Mouse (Mus musculus) liver, embryonic 15.5 days (tissue): ENCODE measurements around the gene Sema4a. TPM values are rescaled to one million over a fixed set of nuclear protein-coding genes. Genes with fewer than 3 reads are reported as not detected.

Experiments used
- ATAC-seq: fragments of 200-750 bp; cut with Nextera tagmentation; 2 replicates; pipeline ENCODE4 v1.8.0; 2017; ENCODE audit warnings: moderate number of reproducible peaks, mild to moderate bottlenecking, moderate library complexity; ENCODE audit not compliant: insufficient read depth
- H3K27ac ChIP-seq: fragments of 300-500 bp; sonication (generic); replicated peaks from 2 replicates; pipeline ENCODE4 v1.5.1; 2015; ENCODE audit warnings: mild to moderate bottlenecking, inconsistent platforms
- H3K27me3 ChIP-seq: fragments of 300-500 bp; sonication (generic); 2 replicates; pipeline ENCODE4 v1.6.1; 2015; ENCODE audit warnings: mild to moderate bottlenecking, inconsistent platforms
- H3K36me3 ChIP-seq: fragments of 300-500 bp; sonication (generic); replicated peaks from 2 replicates; pipeline ENCODE4 v1.6.1; 2015; ENCODE audit warnings: moderate library complexity, mild to moderate bottlenecking, inconsistent platforms
- H3K4me1 ChIP-seq: fragments of 300-500 bp; sonication (generic); replicated peaks from 2 replicates; pipeline ENCODE4 v1.6.1; 2015; ENCODE audit warnings: inconsistent platforms
- H3K4me2 ChIP-seq: fragments of 300-500 bp; sonication (generic); 2 replicates; pipeline ENCODE4 v1.6.1; 2015; ENCODE audit warnings: moderate library complexity, mild to moderate bottlenecking, inconsistent platforms
- H3K4me3 ChIP-seq: fragments of 300-500 bp; sonication (generic); replicated peaks from 2 replicates; pipeline ENCODE4 v1.5.1; 2015; ENCODE audit warnings: mild to moderate bottlenecking, inconsistent platforms
- H3K9ac ChIP-seq: fragments of 300-500 bp; sonication (generic); 2 replicates; pipeline ENCODE4 v1.6.1; 2015; ENCODE audit warnings: moderate library complexity, mild to moderate bottlenecking, inconsistent platforms
- H3K9me3 ChIP-seq: fragments of 300-500 bp; sonication (generic); replicated peaks from 2 replicates; pipeline ENCODE4 v1.6.1; 2016; ENCODE audit warnings: inconsistent platforms
- WGBS: fragments of 180-500 bp; shearing (Covaris S2); methylation state at CpG from one replicate; pipeline ENCODE4 v1.1.7; 2015; ENCODE audit warnings: mixed read lengths; ENCODE audit not compliant: insufficient replicate concordance; 5-methylcytosine and 5-hydroxymethylcytosine counted together
- polyA plus RNA-seq: library from polyadenylated mRNA; unstranded; fragments of >200 nt; fragmentation: Nextera tagmentation; extraction: Ambion mirVana; gene quantifications from 2 replicates; pipeline ENCODE4 v1.2.1, GENCODE M21; 2015

Sema4a gene
- 25.0 and 26.2 TPM in 2 replicates for polyA plus RNA-seq

GRCm38 (mm10) chr3:88460983-88461696 lies at the start of gene Sema4a:
Sema4a (minus strand) TSS chr3:88461182.
- H3K4me3 ChIP-seq: no peak within 1 kb of the TSS
- no peak within 1 kb of the TSS for H3K27ac ChIP-seq
- H3K4me2 ChIP-seq: no peak within 1 kb of the TSS
- peaks cover 54% of the 10 kb centered on the region for H3K27me3 ChIP-seq
- ATAC-seq: no peak
- no peak within 1 kb of the TSS for H3K9ac ChIP-seq
- WGBS: 44% methylated on average over 12 of the region's 12 CpGs
- no peaks in the 10 kb centered on the region for H3K9me3 ChIP-seq
- peaks cover 18% of the 10 kb centered on the region for H3K4me1 ChIP-seq
- no peaks in the 10 kb centered on the region for H3K36me3 ChIP-seq

GRCm38 (mm10) chr3:88509692-88510420 lies 48.9 kb upstream of the Sema4a start, which contains the start of gene Lmna:
Lmna (minus strand) TSS chr3:88509956.
- Histone ChIP-seq H3K9ac (peak within 1 kb of the TSS; percentile 53), H3K4me1 (peaks cover 67% of the 10 kb centered on the region), H3K27me3 (peaks cover 21% of the 10 kb centered on the region), H3K36me3 (no peaks in the 10 kb centered on the region), H3K4me3 (peak within 1 kb of the TSS; percentile 53), H3K27ac (peak within 1 kb of the TSS; percentile 78), H3K4me2 (peak within 1 kb of the TSS; percentile 87), H3K9me3 (no peaks in the 10 kb centered on the region)
- under 1% methylated on average over 31 of the region's 31 CpGs for WGBS
- ATAC-seq: peak; percentile 91

DNA sequence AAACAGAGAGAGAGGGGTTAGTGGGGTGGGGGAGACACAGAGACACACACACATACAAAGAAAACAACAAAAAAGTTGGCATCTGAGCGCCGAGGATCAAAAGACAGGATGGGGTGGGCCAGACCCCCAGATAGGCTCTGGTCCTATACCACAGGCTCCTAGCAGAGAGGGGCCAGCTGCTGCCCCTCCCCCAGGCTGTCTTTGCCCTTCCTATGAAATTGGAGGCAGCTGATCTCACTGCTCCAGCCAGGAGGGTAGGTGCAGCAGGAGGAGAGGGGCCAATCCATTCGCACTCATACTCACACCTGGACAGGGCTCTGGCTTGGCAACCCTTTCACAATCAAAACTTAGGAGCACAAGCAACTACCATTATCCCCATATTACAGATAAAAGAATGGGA lies 48.3 kb upstream of the Sema4a start:
- ATAC-seq: no peak
- Histone ChIP-seq H3K9ac (0 out of 2 replicates have a peak overlapping the region, but pooled peaks have one; percentile 53), H3K9me3 (no peaks in the 10 kb centered on the region), H3K27me3 (peaks cover 21% of the 10 kb centered on the region), H3K4me3 (peak overlapping the region; percentile 53), H3K36me3 (no peaks in the 10 kb centered on the region), H3K27ac (peak overlapping the region; percentile 78), H3K4me1 (peaks cover 64% of the 10 kb centered on the region), H3K4me2 (peak overlapping the region; percentile 87)
- 48% methylated on average over 3 of the region's 3 CpGs for WGBS

DNA sequence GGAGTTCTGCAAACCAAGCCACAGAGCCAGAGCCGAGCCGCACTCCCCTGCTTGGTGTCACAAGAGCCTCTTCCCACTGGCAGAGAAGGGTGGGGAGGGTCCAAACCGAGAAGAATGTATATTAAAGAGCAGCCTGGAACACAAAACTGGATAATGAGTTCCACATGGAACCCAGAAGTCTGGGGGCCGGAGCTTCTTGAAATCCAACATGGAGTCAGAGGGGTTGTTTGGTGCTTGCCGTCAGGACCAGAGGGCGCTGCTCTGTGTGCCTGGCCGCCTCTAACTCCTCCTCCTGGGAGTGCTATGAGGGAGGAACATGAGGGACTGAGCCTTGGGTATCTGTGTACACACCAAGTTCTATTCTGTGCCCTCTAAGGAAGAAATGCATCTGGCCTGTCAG lies 44.8 kb upstream of the Sema4a start:
- Histone ChIP-seq H3K27me3 (0 out of 2 replicates have a peak, but pooled peaks cover 5% of the 10 kb centered on the region), H3K4me1 (peaks cover 68% of the 10 kb centered on the region), H3K4me2 (no peak overlapping the region), H3K27ac (no peak overlapping the region; the same call in 1 of the 2 replicates), H3K9me3 (no peaks in the 10 kb centered on the region), H3K9ac (no peak overlapping the region), H3K4me3 (no peak overlapping the region), H3K36me3 (no peaks in the 10 kb centered on the region)
- 54% methylated on average over 7 of the region's 7 CpGs for WGBS
- ATAC-seq: no peak

DNA sequence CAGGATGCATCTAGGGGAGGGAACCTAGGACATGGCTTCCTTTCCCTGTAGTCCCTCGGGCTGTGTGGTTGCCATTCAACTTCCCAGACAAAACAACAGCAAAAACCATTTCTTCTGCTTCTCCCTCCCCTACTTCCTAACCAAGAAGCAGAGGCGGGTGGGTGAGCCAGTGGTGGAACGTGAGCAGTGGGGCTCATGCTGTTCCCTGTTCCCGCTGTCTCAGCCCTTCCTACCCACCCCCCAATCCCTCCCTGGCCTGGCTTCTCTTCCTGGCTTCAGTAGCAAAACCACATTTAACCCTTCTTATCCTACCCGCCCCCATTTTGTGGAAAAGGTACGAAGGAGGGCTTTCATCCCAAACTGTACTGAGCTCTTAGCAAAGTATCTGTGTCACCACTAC lies 44.1 kb upstream of the Sema4a start:
- Histone ChIP-seq H3K9ac (no peak overlapping the region), H3K4me2 (no peak overlapping the region), H3K4me3 (no peak overlapping the region), H3K27me3 (0 out of 2 replicates have a peak, but pooled peaks cover 5% of the 10 kb centered on the region), H3K36me3 (peaks cover 2% of the 10 kb centered on the region; the same call in 1 of the 2 replicates), H3K27ac (no peak overlapping the region), H3K4me1 (peaks cover 68% of the 10 kb centered on the region), H3K9me3 (no peaks in the 10 kb centered on the region)
- WGBS: 67% methylated on average over 6 of the region's 6 CpGs
- no peak for ATAC-seq

DNA sequence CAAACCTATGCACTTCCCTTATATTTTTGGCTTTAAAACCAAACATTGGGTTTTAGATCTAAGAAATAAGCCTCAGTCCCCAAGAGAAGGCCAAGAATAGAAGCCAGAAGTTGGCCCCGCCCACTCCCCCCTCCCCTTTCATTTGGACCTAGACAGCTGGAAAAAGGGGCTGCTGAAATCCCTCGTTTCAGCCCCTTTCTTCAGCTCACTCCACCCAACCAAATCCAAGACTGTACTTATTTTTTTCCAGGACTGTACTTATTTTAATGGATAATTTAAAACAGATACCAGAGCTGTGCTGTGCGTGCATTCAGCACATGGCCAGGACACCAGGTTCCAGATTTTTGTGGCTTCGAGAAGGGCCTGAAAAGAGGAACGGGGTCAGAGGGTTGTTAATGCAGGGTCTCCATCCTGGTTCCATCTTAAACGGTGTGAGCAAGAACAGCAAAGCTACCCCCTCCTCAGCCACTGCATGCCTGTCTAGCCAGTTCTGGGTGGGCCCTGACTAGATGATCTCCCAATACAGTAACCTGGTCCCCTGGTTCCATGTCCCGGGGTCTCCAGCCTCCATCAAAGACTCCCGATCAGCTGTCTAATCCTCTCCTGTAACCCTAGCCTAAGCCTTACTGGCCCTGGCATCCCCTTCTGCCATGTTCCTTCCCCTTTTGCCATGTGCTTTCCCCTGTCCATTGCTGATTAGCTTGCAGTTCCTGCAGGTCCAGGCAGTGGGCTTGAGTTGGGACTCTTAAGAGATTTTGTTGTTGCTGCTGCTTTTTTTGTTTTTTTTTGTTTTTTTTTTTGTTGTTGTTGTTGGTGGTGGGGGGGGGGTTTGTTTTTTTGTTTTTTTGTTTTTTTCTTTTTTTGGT lies 43.1 kb upstream of the Sema4a start:
- Histone ChIP-seq H3K36me3 (peaks cover 10% of the 10 kb centered on the region), H3K4me1 (peaks cover 67% of the 10 kb centered on the region), H3K4me3 (no peak overlapping the region), H3K9me3 (no peaks in the 10 kb centered on the region), H3K27me3 (0 out of 2 replicates have a peak, but pooled peaks cover 5% of the 10 kb centered on the region), H3K27ac (peak overlapping the region; percentile 88; the same call in 1 of the 2 replicates), H3K4me2 (peak overlapping the region; percentile 96; the same call in 1 of the 2 replicates), H3K9ac (no peak overlapping the region)
- WGBS: 41% methylated on average over 8 of the region's 8 CpGs
- no peak for ATAC-seq

DNA sequence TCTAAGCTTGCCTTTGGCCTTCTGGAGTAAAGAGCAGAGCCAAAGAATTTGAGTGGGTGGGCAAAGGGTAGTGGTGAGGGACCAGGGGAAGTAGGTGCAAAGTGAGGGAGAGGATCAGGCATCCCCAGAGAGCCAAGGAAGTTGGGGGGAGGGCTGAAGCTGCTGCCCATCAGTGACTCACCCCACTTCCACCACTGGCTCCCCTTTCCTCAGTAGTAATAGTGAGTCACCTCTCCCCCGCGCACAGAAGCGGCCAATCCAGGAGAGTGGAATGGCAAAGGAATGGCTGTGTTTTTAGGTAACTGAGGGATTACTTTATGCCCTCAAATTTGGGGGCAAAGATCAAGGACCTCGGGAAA lies 42.5 kb upstream of the Sema4a start:
- Histone ChIP-seq H3K4me1 (peaks cover 72% of the 10 kb centered on the region), H3K27ac (peak overlapping the region; percentile 88), H3K9ac (peak overlapping the region; percentile 96; the same call in 1 of the 2 replicates), H3K4me2 (peak overlapping the region; percentile 96), H3K4me3 (peak overlapping the region; percentile 96), H3K27me3 (0 out of 2 replicates have a peak, but pooled peaks cover 5% of the 10 kb centered on the region), H3K9me3 (no peaks in the 10 kb centered on the region), H3K36me3 (peaks cover 17% of the 10 kb centered on the region)
- WGBS: 35% methylated on average over 4 of the region's 4 CpGs
- no peak for ATAC-seq

DNA sequence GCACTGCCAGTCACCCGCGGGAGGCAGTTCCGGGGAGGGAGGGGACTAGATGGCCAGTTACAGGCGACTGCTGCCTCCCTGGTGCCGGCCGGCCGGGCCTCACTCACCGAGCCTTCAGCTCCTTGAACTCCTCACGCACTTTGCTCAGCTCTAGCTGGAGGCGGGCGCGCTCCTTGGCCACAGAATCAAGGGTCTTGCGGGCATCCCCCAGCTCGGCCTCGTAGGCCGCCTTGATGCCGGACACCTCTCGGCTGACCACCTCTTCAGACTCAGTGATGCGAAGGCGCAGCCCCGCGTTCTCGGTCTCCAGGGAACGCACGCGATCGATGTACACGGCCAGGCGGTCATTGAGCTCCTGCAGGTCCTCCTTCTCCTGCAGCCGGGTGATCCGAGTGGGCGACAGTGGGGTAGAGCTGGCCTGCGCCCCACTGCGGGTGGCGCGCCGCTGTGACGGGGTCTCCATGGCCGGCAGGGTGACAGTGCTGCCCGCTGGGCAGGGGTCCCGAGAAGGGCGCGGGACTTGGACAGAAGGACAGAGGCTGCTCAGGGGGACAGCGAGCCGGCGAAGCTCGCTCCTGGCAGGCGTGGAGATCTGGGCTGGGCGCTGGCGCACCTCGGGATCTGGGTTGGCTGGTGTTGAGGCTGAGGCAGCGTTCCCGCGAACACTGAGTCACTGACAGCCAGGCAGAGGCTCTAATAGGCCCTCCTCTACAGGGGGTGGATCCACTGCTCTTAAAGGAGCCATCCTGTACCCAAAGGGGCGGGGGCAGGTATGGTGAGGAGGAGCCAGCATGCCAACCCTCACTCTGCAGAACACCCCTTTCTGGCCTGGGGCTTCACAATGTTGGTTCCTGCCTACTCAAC lies 41.9 kb upstream of the Sema4a start:
- H3K4me1 ChIP-seq: peaks cover 76% of the 10 kb centered on the region
- ATAC-seq: peak; percentile 91
- 2% methylated on average over 55 of the region's 55 CpGs for WGBS
- H3K9ac ChIP-seq: peak overlapping the region; percentile 96
- H3K27ac ChIP-seq: peak overlapping the region; percentile 88
- peak overlapping the region; percentile 96 for H3K4me3 ChIP-seq
- H3K27me3 ChIP-seq: 0 out of 2 replicates have a peak, but pooled peaks cover 5% of the 10 kb centered on the region
- H3K4me2 ChIP-seq: peak overlapping the region; percentile 96
- no peaks in the 10 kb centered on the region for H3K9me3 ChIP-seq
- H3K36me3 ChIP-seq: peaks cover 23% of the 10 kb centered on the region

DNA sequence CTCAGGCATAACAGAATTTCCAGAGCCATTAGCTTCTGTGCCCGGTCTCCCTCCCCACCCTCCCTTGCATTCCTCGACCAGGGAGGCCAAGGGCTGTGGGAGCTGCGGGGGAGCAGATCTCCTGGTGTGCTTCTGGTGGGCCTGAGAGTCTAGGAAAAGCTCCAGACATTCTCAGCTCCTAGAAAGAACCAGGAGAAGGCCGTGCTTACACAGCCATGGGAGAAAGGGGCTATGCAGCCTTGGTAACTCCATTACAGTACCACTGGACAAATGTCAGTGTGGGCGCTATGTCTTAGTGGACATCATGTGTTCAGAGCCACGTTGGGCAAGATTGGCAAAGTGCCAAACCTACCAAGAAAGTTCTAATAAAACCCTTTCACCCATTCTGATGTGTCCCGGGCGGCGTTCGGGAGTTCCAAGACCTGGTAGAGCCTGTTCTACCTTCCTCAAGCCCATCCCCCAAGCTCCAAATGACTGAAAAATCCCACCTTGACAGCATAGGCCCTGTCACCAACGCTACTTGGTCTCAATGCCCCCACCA lies 41.1 kb upstream of the Sema4a start:
- peaks cover 29% of the 10 kb centered on the region for H3K36me3 ChIP-seq
- peak overlapping the region; percentile 96 for H3K4me2 ChIP-seq
- H3K27me3 ChIP-seq: 0 out of 2 replicates have a peak, but pooled peaks cover 5% of the 10 kb centered on the region
- ATAC-seq: no peak
- H3K4me1 ChIP-seq: peaks cover 79% of the 10 kb centered on the region
- 28% methylated on average over 11 of the region's 11 CpGs for WGBS
- no peaks in the 10 kb centered on the region for H3K9me3 ChIP-seq
- H3K4me3 ChIP-seq: peak overlapping the region; percentile 96
- H3K9ac ChIP-seq: peak overlapping the region; percentile 96
- peak overlapping the region; percentile 88 for H3K27ac ChIP-seq
